Mouse (Mus musculus) layer of hippocampus, adult 9-10 months (tissue): ENCODE data around the gene Zfp709.
"Not testable (repeated sequence)": the region's sequence is repeated elsewhere in the genome, so short reads cannot be mapped to it uniquely, and the experiment has no call there.

ENCODE experiments used
- DNase-seq: peaks from one replicate; pipeline ENCODE4 v3.0.0; 2022; ENCODE audit warnings: low spot score

Gene Zfp709

DNA sequence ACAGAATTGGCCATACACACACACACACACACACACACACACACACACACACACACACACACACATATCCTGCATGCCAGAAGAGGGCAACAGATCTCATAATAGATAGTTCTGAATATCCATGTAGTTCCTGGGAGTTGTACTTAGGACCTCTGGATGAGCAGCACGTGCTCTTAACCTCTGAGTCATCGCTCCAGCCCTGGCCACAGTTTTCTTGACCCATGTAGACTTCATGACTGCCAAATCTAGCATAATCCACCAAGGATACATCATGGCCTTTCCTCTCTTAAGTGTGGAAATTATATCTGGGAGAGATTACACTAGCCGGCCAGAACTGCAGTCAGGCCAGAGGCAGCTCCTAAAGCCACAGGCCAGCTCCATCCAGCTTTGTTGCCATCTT, 44.7 kb downstream of the Zfp709 start:
- no peak for DNase-seq

DNA sequence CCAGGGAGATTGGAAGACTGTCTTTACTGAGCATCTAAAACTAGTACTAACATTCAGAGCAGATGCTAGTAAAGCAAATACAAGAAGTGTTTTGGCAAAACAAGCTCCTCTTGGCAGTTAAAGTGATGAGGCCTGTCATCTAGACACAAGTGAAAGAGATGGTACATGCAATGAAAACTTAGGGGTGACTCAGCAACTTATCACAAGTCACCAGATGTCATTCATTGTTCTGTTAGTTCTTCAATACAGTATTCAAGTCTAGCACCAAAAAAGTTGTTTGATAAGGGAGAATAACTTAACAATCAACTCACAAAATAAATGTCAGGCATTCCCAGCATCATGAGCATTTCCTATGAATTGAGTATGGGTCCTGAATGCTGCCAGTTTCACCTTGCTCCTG, 46.0 kb downstream of the Zfp709 start:
- no peak for DNase-seq

DNA sequence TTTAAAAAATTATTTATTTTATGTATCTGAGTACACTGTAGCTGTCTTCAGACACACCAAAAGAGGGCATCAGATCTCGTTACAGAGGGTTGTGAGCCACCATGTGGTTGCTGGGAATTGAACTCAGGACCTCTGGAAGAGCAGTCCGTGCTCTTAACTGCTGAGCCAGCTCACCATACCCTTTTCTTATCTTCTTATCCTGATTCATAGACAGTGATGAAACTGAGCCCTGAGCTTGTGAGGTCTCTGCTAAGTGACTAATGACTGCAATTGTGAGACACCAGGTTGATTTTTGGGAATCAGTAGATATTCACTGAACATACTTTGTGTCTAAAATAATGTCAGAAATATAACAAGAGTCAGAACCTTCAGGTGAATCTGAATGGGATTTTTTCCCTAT, 56.2 kb downstream of the Zfp709 start:
- DNase-seq = not testable (repeated sequence)

GRCm38 (mm10) chr8:71940293-71941208, 58.7 kb downstream of the Zfp709 start:
- no peak for DNase-seq

GRCm38 (mm10) chr8:71941776-71942175, 60.0 kb downstream of the Zfp709 start:
- no peak for DNase-seq
